Mouse (Mus musculus) lung, adult 2 months (tissue): ENCODE data around the gene Pacsin1.

Source experiments
- CTCF ChIP-seq: fragments of 200-500 bp; IDR thresholded peaks from 2 replicates; pipeline ENCODE4 v1.5.1; 2011; ENCODE audit warnings: mild to moderate bottlenecking, low read length, control low read depth; ENCODE audit not compliant: insufficient read depth
- POLR2A ChIP-seq: fragments of 200-500 bp; IDR thresholded peaks from 2 replicates; pipeline ENCODE4 v1.6.1; 2011; ENCODE audit warnings: low read depth, mild to moderate bottlenecking, control low read depth, low read length, borderline replicate concordance; ENCODE audit errors: extremely low read depth

GRCm38 (mm10) chr17:27656011-27656399 is 696 bp downstream of the Pacsin1 start:
- TF ChIP-seq CTCF = no peak
- TF ChIP-seq POLR2A = no peak
